Mouse (Mus musculus): ENCODE data around the gene Fam53b.

Fam53b gene

GRCm38 (mm10) chr7:132790447-132791219 is 23.1 kb downstream of the Fam53b start:
- no peak for DNase-seq (ENCODE audit: low spot score in 2 of 2)

GRCm38 (mm10) chr7:132788826-132789225 is 24.9 kb downstream of the Fam53b start:
- no peak for DNase-seq (ENCODE audit: low spot score in 2 of 2)

GRCm38 (mm10) chr7:132787496-132788190 is 26.0 kb downstream of the Fam53b start:
- DNase-seq (ENCODE audit: low spot score in 2 of 2): peak in 1 of 2 experiments; percentile 68

- DNase-seq (ENCODE audit: low spot score in 2 of 2): no peak
These were observed 26.7 kb downstream of the Fam53b start for GRCm38 (mm10) chr7:132787022-132787421.

- DNase-seq (ENCODE audit: low spot score in 2 of 2): no peak
These were observed 27.2 kb downstream of the Fam53b start for GRCm38 (mm10) chr7:132786522-132786921.

- DNase-seq (ENCODE audit: low spot score in 2 of 2): peak in 1 of 2 experiments; percentile 68
These were observed 27.7 kb downstream of the Fam53b start for GRCm38 (mm10) chr7:132786011-132786410.

- DNase-seq (ENCODE audit: low spot score in 2 of 2): no peak
These were observed 29.6 kb downstream of the Fam53b start for GRCm38 (mm10) chr7:132784101-132784500.

- no peak for DNase-seq (ENCODE audit: low spot score in 2 of 2)
These were observed 31.8 kb downstream of the Fam53b start for GRCm38 (mm10) chr7:132781850-132782249.

- no peak for DNase-seq (ENCODE audit: low spot score in 2 of 2)
These were observed 32.4 kb downstream of the Fam53b start for GRCm38 (mm10) chr7:132781130-132781814.

GRCm38 (mm10) chr7:132780611-132781010 is 33.1 kb downstream of the Fam53b start:
- DNase-seq (ENCODE audit: low spot score in 2 of 2): no peak

- peak in 1 of 2 experiments; percentile 60 for DNase-seq (ENCODE audit: low spot score in 2 of 2)
These were observed 35.1 kb downstream of the Fam53b start for GRCm38 (mm10) chr7:132778630-132779029.

GRCm38 (mm10) chr7:132777728-132778453 is 35.8 kb downstream of the Fam53b start:
- DNase-seq (ENCODE audit: low spot score in 2 of 2): no peak

- no peak for DNase-seq (ENCODE audit: low spot score in 2 of 2)
These were observed 36.6 kb downstream of the Fam53b start for GRCm38 (mm10) chr7:132777117-132777516.

- DNase-seq (ENCODE audit: low spot score in 2 of 2): peak; percentile 56 to 60
These were observed 37.2 kb downstream of the Fam53b start for GRCm38 (mm10) chr7:132776338-132777111.

GRCm38 (mm10) chr7:132775922-132776321 is 37.8 kb downstream of the Fam53b start:
- no peak for DNase-seq (ENCODE audit: low spot score in 2 of 2)

GRCm38 (mm10) chr7:132775333-132775732 is 38.4 kb downstream of the Fam53b start:
- DNase-seq (ENCODE audit: low spot score in 2 of 2): peak; percentile 83 to 89

- no peak for DNase-seq (ENCODE audit: low spot score in 2 of 2)
These were observed 40.5 kb downstream of the Fam53b start for GRCm38 (mm10) chr7:132773011-132773705.

- no peak for DNase-seq (ENCODE audit: low spot score in 2 of 2)
These were observed 41.2 kb downstream of the Fam53b start for GRCm38 (mm10) chr7:132772440-132772839.

GRCm38 (mm10) chr7:132768498-132769344 is 45.0 kb downstream of the Fam53b start:
- DNase-seq (ENCODE audit: low spot score in 2 of 2): no peak
